Mouse (Mus musculus) testis, adult 2 months (tissue): Measurements from ENCODE around the gene Tulp4.
"Not testable (repeated sequence)": the region's sequence is repeated elsewhere in the genome, so short reads cannot be mapped to it uniquely, and the experiment has no call there.

Experiments
- CTCF ChIP-seq: fragments of 200-500 bp; IDR thresholded peaks from 2 replicates; pipeline ENCODE4 v1.5.1; 2012; ENCODE audit warnings: low read depth, mild to moderate bottlenecking, inconsistent platforms, low read length, moderate library complexity; ENCODE audit not compliant: control insufficient read depth, insufficient read depth, insufficient replicate concordance
- POLR2A ChIP-seq: fragments of 200-500 bp; IDR thresholded peaks from 2 replicates; pipeline ENCODE4 v1.6.1; 2012; ENCODE audit warnings: low read depth, mild to moderate bottlenecking, inconsistent platforms, low read length, moderate library complexity; ENCODE audit not compliant: control insufficient read depth

GRCm38 (mm10) chr17:6293882-6294281 lies 187.6 kb downstream of the Tulp4 start:
- TF ChIP-seq POLR2A, CTCF: not testable (repeated sequence)
